Mouse (Mus musculus): Measurements from ENCODE around the gene Rftn2. TPM values are rescaled to one million over a fixed set of nuclear protein-coding genes. Genes with fewer than 3 reads are reported as not detected.
A peak's percentile ranks its signal among the peaks of the same experiment; 100 is the strongest.

Gene Rftn2
- polyA plus RNA-seq, 1 experiment from 2014 or later, result 23.1 TPM

DNA sequence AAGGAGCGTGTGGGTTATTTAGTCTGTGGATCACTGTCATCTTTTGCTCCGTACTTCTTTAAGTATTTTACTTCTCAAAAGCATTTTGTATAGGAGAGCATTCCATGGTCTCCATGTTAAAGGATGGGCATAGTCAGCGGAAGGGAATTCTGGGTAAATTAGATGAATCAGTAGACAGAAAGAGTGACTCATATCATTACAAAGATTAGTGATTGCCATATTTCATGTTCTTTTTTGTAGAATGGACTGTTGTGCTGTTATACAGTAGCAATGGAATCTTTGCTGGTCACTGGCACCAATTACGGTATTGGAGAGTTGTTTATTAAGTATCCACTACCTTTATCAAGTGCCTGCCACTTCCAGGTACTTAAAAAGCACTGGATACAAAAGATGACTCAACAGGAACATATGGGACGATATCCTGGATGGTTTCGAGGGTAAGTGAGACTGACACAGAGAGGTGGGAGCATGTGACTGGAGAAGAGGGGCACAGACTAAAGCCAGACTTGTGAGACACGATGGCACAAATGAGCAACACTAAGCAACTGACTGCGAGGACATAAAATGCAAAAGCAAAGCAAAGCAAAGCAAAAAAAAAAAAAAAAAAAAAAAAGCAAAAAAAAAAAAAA, 1.8 kb upstream of the Rftn2 start:
- Histone ChIP-seq H3K36me3 (no peaks in the 10 kb centered on the region), H3K27ac (replicated peaks) (no peak overlapping the region), H3K27me3 (no peaks in the 10 kb centered on the region), H3K4me2 (replicated peaks) (no peak overlapping the region), H3K4me1 (peaks cover 12% of the 10 kb centered on the region), H3K4me3 (replicated peaks) (no peak overlapping the region), H3K9me3 (replicated peaks) (no peaks in the 10 kb centered on the region), H3K9ac (no peak overlapping the region)
- 85% methylated on average over 8 of the region's 8 CpGs for WGBS
- no peak for ATAC-seq (ENCODE audit: insufficient number of reproducible peaks, low FRiP score, low TSS enrichment, low read depth)

DNA sequence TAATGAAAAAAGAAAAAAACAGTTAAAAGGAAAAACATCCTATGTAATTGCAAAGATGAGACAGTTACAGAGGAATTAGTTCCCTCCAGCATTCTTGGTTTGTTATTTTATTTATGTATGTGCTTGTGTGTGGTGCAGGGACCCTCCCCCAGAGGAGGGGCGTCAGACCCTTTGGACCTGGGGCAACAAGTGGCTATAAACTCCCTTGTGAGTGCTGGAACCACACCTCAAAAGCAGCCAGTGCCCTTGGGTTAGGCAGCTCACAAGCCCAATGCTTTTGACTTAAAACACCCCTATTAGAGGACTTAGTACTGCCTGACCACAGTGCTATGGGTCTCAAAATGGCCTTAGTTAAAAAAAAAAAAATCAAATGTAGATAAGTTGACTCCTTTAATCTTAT, 794 bp upstream of the Rftn2 start:
- Histone ChIP-seq H3K4me1 (peaks cover 19% of the 10 kb centered on the region), H3K27ac (replicated peaks) (no peak overlapping the region), H3K9me3 (replicated peaks) (no peaks in the 10 kb centered on the region), H3K4me2 (replicated peaks) (no peak overlapping the region), H3K27me3 (no peaks in the 10 kb centered on the region), H3K36me3 (no peaks in the 10 kb centered on the region), H3K9ac (no peak overlapping the region), H3K4me3 (replicated peaks) (no peak overlapping the region)
- 41% methylated on average over 1 of the region's 1 CpGs for WGBS
- no peak for ATAC-seq (ENCODE audit: insufficient number of reproducible peaks, low FRiP score, low TSS enrichment, low read depth)

DNA sequence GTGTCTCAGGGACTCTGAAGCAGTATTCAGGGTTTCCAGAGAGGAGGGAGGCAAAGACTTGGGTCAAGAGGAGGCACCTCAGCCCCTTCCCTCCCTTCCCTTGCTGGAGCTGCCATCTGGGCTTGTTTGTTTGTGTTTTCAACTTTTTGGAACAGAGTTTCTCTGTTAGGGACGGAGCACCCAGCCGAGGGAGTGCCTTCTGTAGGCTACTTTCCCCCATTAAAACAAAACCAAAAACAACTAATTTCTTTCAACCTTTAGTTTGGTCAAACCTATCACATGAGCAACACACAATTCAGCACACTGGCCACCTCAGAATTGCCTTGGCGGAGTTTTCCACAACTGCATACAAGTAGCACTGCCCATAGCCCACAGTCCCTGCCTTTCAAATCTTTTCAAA, 1.2 kb downstream of the Rftn2 start:
- Histone ChIP-seq H3K4me2 (replicated peaks) (peak overlapping the region; percentile 55), H3K27me3 (no peaks in the 10 kb centered on the region), H3K4me1 (peaks cover 21% of the 10 kb centered on the region), H3K27ac (replicated peaks) (peak overlapping the region; percentile 75), H3K9me3 (replicated peaks) (no peaks in the 10 kb centered on the region), H3K36me3 (no peaks in the 10 kb centered on the region), H3K4me3 (replicated peaks) (peak overlapping the region; percentile 55), H3K9ac (peak overlapping the region; percentile 18)
- WGBS, result 29% methylated on average over 3 of the region's 3 CpGs
- ATAC-seq (ENCODE audit: insufficient number of reproducible peaks, low FRiP score, low TSS enrichment, low read depth), result no peak

DNA sequence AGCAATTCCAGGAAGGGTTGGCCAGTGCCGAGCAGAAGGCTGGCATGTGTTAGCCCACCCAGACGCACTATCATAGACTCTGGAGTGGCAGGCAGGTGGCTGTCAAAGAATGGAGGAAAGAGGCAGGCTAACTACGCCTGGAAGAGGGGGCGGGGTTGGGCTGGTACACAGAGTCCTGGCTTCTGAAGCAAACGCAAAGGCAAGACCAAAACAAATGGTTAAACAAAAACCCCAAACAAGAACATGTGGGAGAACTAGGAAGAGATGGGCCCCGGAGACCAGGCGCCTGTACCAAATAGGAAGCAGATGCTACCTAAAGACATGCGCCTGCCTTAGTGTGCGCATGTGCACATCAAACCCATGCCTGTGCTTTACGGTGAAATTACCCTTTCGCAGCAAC, 2.5 kb downstream of the Rftn2 start:
- Histone ChIP-seq H3K9me3 (replicated peaks) (no peaks in the 10 kb centered on the region), H3K27me3 (no peaks in the 10 kb centered on the region), H3K4me2 (replicated peaks) (peak overlapping the region; percentile 55), H3K36me3 (no peaks in the 10 kb centered on the region), H3K4me3 (replicated peaks) (peak overlapping the region; percentile 55), H3K4me1 (peaks cover 21% of the 10 kb centered on the region), H3K9ac (0 out of 2 replicates have a peak overlapping the region, but pooled peaks have one; percentile 2), H3K27ac (replicated peaks) (peak overlapping the region; percentile 44; the same call in 1 of the 2 replicates)
- ATAC-seq (ENCODE audit: insufficient number of reproducible peaks, low FRiP score, low TSS enrichment, low read depth), result 0 out of 2 replicates have a peak, but pooled peaks have one; percentile 36
- WGBS, result 22% methylated on average over 11 of the region's 11 CpGs

DNA sequence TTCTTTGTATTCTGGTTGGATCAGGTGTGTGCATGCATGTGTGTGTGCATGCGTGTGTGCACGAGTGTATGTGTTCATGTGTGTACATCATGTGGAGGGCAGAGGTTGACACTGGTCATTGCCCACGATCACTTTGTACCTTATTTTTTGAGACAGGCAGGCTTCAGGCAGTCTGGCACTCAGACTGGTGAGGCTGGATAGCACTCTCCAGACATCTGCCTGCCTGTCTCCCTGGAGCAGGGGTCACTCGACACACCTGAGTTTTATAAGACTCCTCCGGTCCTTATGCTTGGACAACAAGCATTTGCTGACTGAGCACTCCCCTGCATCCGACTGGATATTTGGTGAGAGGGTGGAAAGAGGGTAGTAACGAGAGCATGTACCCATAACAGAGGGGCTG, 3.6 kb downstream of the Rftn2 start:
- WGBS, result 84% methylated on average over 7 of the region's 7 CpGs
- no peak for ATAC-seq (ENCODE audit: insufficient number of reproducible peaks, low FRiP score, low TSS enrichment, low read depth)
- H3K4me2 ChIP-seq (replicated peaks), result no peak overlapping the region

DNA sequence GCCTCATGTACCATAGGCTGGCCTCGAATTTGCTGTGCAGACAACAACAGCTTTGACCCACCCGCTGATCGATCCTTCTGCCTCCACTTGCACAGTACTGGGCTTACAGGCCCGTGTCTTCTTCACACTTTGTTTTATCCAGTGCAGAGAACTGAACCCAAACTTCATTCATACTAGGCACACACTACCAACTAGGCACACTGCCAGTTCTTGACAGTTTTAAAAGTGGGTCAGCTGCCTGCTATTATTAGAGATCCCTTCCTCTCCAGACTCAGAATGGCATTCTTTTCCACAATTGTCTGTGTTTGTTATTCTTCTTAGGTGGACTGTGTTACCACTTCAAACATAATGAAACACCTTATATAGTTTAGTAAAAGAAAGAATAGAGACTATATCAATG, 5.2 kb downstream of the Rftn2 start:
- no peak for ATAC-seq (ENCODE audit: insufficient number of reproducible peaks, low FRiP score, low TSS enrichment, low read depth)
- H3K27ac ChIP-seq (replicated peaks), result no peak overlapping the region
- no peak overlapping the region for H3K4me2 ChIP-seq (replicated peaks)
- H3K9me3 ChIP-seq (replicated peaks), result no peaks in the 10 kb centered on the region
- peaks cover 24% of the 10 kb centered on the region for H3K4me1 ChIP-seq
- WGBS, result 58% methylated on average over 4 of the region's 4 CpGs
- no peaks in the 10 kb centered on the region for H3K36me3 ChIP-seq
- no peaks in the 10 kb centered on the region for H3K27me3 ChIP-seq
- H3K4me3 ChIP-seq (replicated peaks), result no peak overlapping the region
- H3K9ac ChIP-seq, result no peak overlapping the region

More for the DNA sequence above, 3.6 kb downstream of the Rftn2 start:
- H3K4me3 ChIP-seq (replicated peaks), result no peak overlapping the region
- H3K4me1 ChIP-seq, result peaks cover 21% of the 10 kb centered on the region
- H3K9me3 ChIP-seq (replicated peaks), result no peaks in the 10 kb centered on the region
- H3K27ac ChIP-seq (replicated peaks), result 0 out of 2 replicates have a peak overlapping the region, but pooled peaks have one; percentile 11
- no peaks in the 10 kb centered on the region for H3K27me3 ChIP-seq
- H3K36me3 ChIP-seq, result no peaks in the 10 kb centered on the region
- H3K9ac ChIP-seq, result no peak overlapping the region

DNA sequence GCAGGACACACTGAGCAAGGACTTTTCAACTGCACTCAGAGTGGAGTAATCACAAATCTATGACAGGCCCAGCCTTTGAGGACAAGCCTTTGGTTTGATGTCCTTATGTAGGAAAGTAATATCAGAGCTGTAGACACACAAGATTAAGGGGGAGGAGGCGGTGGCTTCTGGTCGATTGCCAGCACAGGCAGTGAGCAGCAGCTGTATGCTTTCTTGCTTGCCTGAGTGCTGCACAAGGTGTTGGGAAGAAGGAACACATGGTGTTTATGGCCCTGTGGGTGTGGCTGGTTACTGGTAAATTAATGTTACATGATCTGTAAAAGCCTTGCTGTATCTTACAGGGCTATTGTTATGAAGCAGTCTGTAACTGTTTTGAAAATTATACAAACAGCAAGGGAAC, 9.4 kb downstream of the Rftn2 start:
- peaks cover 9% of the 10 kb centered on the region; the same call in 1 of the 2 replicates for H3K4me1 ChIP-seq
- no peaks in the 10 kb centered on the region for H3K27me3 ChIP-seq
- H3K27ac ChIP-seq (replicated peaks), result no peak overlapping the region
- ATAC-seq (ENCODE audit: insufficient number of reproducible peaks, low FRiP score, low TSS enrichment, low read depth), result no peak; the same call in 1 of the 2 replicates
- no peaks in the 10 kb centered on the region for H3K36me3 ChIP-seq
- H3K4me2 ChIP-seq (replicated peaks), result no peak overlapping the region
- no peaks in the 10 kb centered on the region for H3K9me3 ChIP-seq (replicated peaks)
- WGBS, result 54% methylated on average over 2 of the region's 2 CpGs
- no peak overlapping the region for H3K4me3 ChIP-seq (replicated peaks)
- H3K9ac ChIP-seq, result no peak overlapping the region

DNA sequence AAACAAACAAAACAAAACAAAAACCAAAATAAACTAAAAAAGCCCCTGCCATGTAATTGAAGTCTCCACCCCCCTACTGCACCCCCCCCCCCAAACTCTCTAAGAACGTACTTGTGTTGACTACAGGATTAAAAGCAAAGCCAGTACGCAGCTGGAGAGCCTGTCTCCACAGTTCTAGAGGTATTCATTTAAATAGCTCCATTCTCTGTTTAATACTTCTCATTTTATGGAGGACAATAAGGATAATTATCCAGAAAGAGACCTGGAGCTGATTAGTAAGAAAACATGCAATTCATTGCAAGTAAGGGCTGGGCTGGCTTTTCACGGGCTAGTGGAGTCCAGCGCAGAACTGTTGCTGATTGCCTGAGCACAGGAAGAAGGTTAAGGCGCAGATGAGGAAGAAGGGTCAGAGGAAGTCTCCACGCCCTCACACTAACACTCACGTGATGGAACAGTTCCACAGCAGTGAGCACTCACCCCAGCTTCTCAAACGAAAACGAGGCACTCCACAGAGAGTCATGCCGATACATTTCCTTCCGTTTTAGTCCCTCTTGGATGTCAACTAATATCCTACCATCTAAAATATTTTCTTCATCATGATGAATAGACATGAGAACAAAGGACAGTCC, 11.3 kb downstream of the Rftn2 start:
- 0 out of 2 replicates have a peak, but pooled peaks cover 3% of the 10 kb centered on the region for H3K36me3 ChIP-seq
- H3K4me3 ChIP-seq (replicated peaks), result no peak overlapping the region
- peak overlapping the region; percentile 39; the same call in 1 of the 2 replicates for H3K27ac ChIP-seq (replicated peaks)
- H3K4me1 ChIP-seq, result peaks cover 15% of the 10 kb centered on the region
- H3K9ac ChIP-seq, result no peak overlapping the region
- no peak for ATAC-seq (ENCODE audit: insufficient number of reproducible peaks, low FRiP score, low TSS enrichment, low read depth)
- no peaks in the 10 kb centered on the region for H3K27me3 ChIP-seq
- H3K4me2 ChIP-seq (replicated peaks), result no peak overlapping the region
- H3K9me3 ChIP-seq (replicated peaks), result no peaks in the 10 kb centered on the region
- WGBS, result 54% methylated on average over 11 of the region's 11 CpGs

DNA sequence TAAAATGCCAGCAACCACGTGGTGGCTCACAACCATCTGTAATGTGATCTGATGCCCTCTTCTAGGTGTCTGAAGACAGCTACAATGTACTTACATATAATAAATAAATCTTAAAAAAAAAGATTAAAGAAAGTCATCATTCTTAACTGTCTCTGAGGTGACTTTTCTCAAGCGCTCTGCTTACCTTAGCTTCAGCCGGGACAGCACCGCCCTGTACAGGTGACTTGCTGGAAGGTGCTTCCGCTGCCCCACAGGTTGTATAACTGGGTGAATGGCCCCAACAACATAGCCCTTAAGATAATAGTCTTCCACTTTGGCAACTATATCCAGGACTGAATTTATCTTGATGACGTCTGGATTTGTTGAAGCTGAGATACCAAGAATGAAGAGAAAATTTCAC, 12.6 kb downstream of the Rftn2 start:
- 0 out of 2 replicates have a peak, but pooled peaks cover 3% of the 10 kb centered on the region for H3K36me3 ChIP-seq
- no peak overlapping the region for H3K27ac ChIP-seq (replicated peaks)
- 88% methylated on average over 6 of the region's 6 CpGs for WGBS
- ATAC-seq (ENCODE audit: insufficient number of reproducible peaks, low FRiP score, low TSS enrichment, low read depth), result no peak
- no peaks in the 10 kb centered on the region for H3K9me3 ChIP-seq (replicated peaks)
- no peak overlapping the region for H3K4me3 ChIP-seq (replicated peaks)
- H3K27me3 ChIP-seq, result no peaks in the 10 kb centered on the region
- H3K4me2 ChIP-seq (replicated peaks), result no peak overlapping the region
- peaks cover 18% of the 10 kb centered on the region for H3K4me1 ChIP-seq
- H3K9ac ChIP-seq, result no peak overlapping the region

DNA sequence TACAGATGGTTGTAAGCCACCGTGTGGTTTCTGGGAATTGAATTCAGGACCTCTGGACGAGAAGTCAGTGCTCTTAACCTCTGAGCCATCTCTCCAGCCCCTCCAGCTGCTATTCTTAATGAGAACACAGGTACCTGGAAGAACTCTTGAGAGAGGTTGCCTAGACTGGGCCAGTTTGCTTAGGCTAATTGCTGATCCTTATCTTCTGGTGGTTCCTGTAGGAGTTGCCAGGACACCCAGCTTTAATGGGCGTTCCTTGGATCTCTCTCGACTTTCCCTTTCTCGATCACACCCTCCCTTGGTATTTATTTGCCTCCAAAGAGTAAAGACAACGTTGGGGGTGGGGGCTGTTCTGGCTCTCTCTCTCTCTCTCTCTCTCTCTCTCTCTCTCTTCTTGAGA, 13.1 kb downstream of the Rftn2 start:
- H3K4me1 ChIP-seq, result peaks cover 20% of the 10 kb centered on the region
- H3K9ac ChIP-seq, result no peak overlapping the region
- H3K4me3 ChIP-seq (replicated peaks), result no peak overlapping the region
- no peak for ATAC-seq (ENCODE audit: insufficient number of reproducible peaks, low FRiP score, low TSS enrichment, low read depth)
- 0 out of 2 replicates have a peak, but pooled peaks cover 3% of the 10 kb centered on the region for H3K36me3 ChIP-seq
- 60% methylated on average over 6 of the region's 6 CpGs for WGBS
- H3K4me2 ChIP-seq (replicated peaks), result no peak overlapping the region
- H3K27ac ChIP-seq (replicated peaks), result no peak overlapping the region
- H3K27me3 ChIP-seq, result no peaks in the 10 kb centered on the region
- H3K9me3 ChIP-seq (replicated peaks), result no peaks in the 10 kb centered on the region

DNA sequence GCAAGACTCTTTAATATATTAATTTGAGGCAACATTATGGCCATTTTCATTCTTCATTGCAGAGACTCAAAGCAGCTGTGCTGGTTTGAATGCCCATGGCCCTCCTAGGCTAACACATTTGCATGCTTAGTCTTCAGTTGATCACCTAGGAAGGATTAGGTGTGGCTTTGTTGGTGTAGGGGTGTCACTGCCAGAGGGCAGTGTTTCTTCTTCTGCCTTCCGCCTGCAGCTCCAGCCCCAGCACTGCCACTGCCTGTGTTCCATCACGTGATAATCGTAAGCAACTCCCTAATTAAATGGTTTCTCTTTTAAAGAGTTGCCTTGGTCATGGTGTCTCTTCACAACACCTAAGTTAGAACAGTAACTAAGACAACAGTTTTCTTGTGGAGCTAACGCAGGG, 13.8 kb downstream of the Rftn2 start:
- Histone ChIP-seq H3K27me3 (no peaks in the 10 kb centered on the region), H3K36me3 (0 out of 2 replicates have a peak, but pooled peaks cover 3% of the 10 kb centered on the region), H3K9ac (no peak overlapping the region), H3K4me3 (replicated peaks) (no peak overlapping the region), H3K4me2 (replicated peaks) (no peak overlapping the region), H3K27ac (replicated peaks) (no peak overlapping the region), H3K9me3 (replicated peaks) (no peaks in the 10 kb centered on the region), H3K4me1 (peaks cover 21% of the 10 kb centered on the region)
- 83% methylated on average over 4 of the region's 4 CpGs for WGBS
- no peak for ATAC-seq (ENCODE audit: insufficient number of reproducible peaks, low FRiP score, low TSS enrichment, low read depth)
